Mouse (Mus musculus) forebrain, embryonic 15.5 days (tissue): ENCODE results near the gene Olfr721-ps1. TPM values are rescaled to one million over a fixed set of nuclear protein-coding genes. Genes with fewer than 3 reads are reported as not detected.

Source experiments
- polyA plus RNA-seq: library from polyadenylated mRNA; unstranded; fragments of >200 nt; fragmentation: Nextera tagmentation; extraction: Ambion mirVana; gene quantifications from 2 replicates; pipeline ENCODE4 v1.2.1, GENCODE M21; 2015

Gene Olfr721-ps1
- polyA plus RNA-seq, 1 experiment from 2014 or later, result not detected

Other genes starting within 250 kb of the Olfr721-ps1 start
- not detected in 2 replicates for gene Olfr720, start 214.5 kb upstream of the Olfr721-ps1 start, polyA plus RNA-seq
- gene Olfr31, start 78.5 kb upstream of the Olfr721-ps1 start, polyA plus RNA-seq, result not detected in 2 replicates
- gene Il3ra, start 55.0 kb upstream of the Olfr721-ps1 start, polyA plus RNA-seq, result 2.1 TPM in 2 replicates